Mouse (Mus musculus) hindbrain, postnatal 0 days (tissue): ENCODE results near the gene Lrfn2. TPM values are rescaled to one million over a fixed set of nuclear protein-coding genes. Genes with fewer than 3 reads are reported as not detected.

Experiments
- ATAC-seq: fragments of 200-750 bp; cut with Nextera tagmentation; 2 replicates; pipeline ENCODE4 v1.8.0; 2017; ENCODE audit warnings: mild to moderate bottlenecking, moderate TSS enrichment, moderate library complexity
- DNase-seq: peaks from one replicate; pipeline ENCODE4 v3.0.0-alpha.2; 2015; ENCODE audit warnings: low spot score
- H3K27ac ChIP-seq: fragments of 300-500 bp; sonication (generic); 2 replicates; pipeline ENCODE4 v1.5.1; 2014; ENCODE audit warnings: mild to moderate bottlenecking
- H3K27me3 ChIP-seq: fragments of 300-500 bp; sonication (generic); 2 replicates; pipeline ENCODE4 v1.6.1; 2014; ENCODE audit warnings: low read length, mixed read lengths; ENCODE audit not compliant: insufficient read depth
- H3K36me3 ChIP-seq: fragments of 300-500 bp; sonication (generic); 2 replicates; pipeline ENCODE4 v1.6.1; 2014; ENCODE audit warnings: low read length, mixed read lengths; ENCODE audit not compliant: insufficient read depth
- H3K4me1 ChIP-seq: fragments of 300-500 bp; sonication (generic); 2 replicates; pipeline ENCODE4 v1.6.1; 2014; ENCODE audit warnings: antibody characterized with exemption, low read length, mixed read lengths; ENCODE audit not compliant: insufficient read depth
- H3K4me2 ChIP-seq: fragments of 300-500 bp; sonication (generic); 2 replicates; pipeline ENCODE4 v1.6.1; 2014; ENCODE audit warnings: low read depth, mild to moderate bottlenecking, low read length, moderate library complexity, mixed read lengths
- H3K4me3 ChIP-seq: fragments of 300-500 bp; sonication (generic); 2 replicates; pipeline ENCODE4 v1.5.1; 2014; ENCODE audit warnings: low read length
- H3K9ac ChIP-seq: fragments of 300-500 bp; sonication (generic); replicated peaks from 2 replicates; pipeline ENCODE4 v1.6.1; 2014; ENCODE audit warnings: mild to moderate bottlenecking, low read length, moderate library complexity, mixed read lengths
- H3K9me3 ChIP-seq: fragments of 300-500 bp; sonication (generic); 2 replicates; pipeline ENCODE4 v1.6.1; 2016; ENCODE audit warnings: low read length, mixed read lengths
- CTCF ChIP-seq: IDR thresholded peaks from 2 replicates; pipeline ENCODE4 v1.5.1; 2016; ENCODE audit warnings: antibody characterized with exemption, control low read depth, low read depth
- WGBS: fragments of 180-500 bp; shearing (Covaris S2); extraction: QIAGEN DNeasy Blood & Tissue Kit; methylation state at CpG from one replicate; pipeline ENCODE4 v1.1.7; 2014; 5-methylcytosine and 5-hydroxymethylcytosine counted together
- polyA plus RNA-seq: library from polyadenylated mRNA; unstranded; fragments of >200 nt; fragmentation: Nextera tagmentation; extraction: Ambion mirVana; gene quantifications from 2 replicates; pipeline ENCODE4 v1.2.1, GENCODE M21; 2015
- total RNA-seq: library from RNA; depleted of rRNA; stranded (reverse); fragments of >200 nt; gene quantifications from 2 replicates; pipeline ENCODE4 v1.2.3, GENCODE M21; 2014

Lrfn2 gene
- total and polyA plus RNA-seq, 2 experiments from 2014 or later = 11.9 to 28.3 TPM

- Histone ChIP-seq H3K27me3 (no peaks in the 10 kb centered on the region), H3K4me2 (no peak overlapping the region), H3K36me3 (no peaks in the 10 kb centered on the region), H3K9ac (no peak overlapping the region), H3K4me1 (no peaks in the 10 kb centered on the region), H3K4me3 (no peak overlapping the region), H3K27ac (no peak overlapping the region), H3K9me3 (no peaks in the 10 kb centered on the region)
- TF ChIP-seq CTCF = no peak
- no peak for DNase-seq
- ATAC-seq = no peak
- WGBS = 78% methylated on average over 7 of the region's 7 CpGs
Measured at GRCm38 (mm10) chr17:48938711-48939220, 6.6 kb downstream of the Lrfn2 start.

GRCm38 (mm10) chr17:48946315-48946714, 14.1 kb downstream of the Lrfn2 start:
- H3K27me3 ChIP-seq = no peaks in the 10 kb centered on the region
- 50% methylated on average over 9 of the region's 9 CpGs for whole genome bisulfite sequencing
- no peaks in the 10 kb centered on the region for H3K36me3 ChIP-seq
- H3K9ac ChIP-seq = no peak overlapping the region
- ATAC-seq = peak; percentile 60; the same call in 1 of the 2 replicates
- no peak overlapping the region for H3K4me2 ChIP-seq
- H3K4me1 ChIP-seq = no peaks in the 10 kb centered on the region
- peak; percentile 68 for DNase-seq
- H3K9me3 ChIP-seq = no peaks in the 10 kb centered on the region
- TF ChIP-seq CTCF = no peak; the same call in 1 of the 2 replicates
- no peak overlapping the region for H3K27ac ChIP-seq
- H3K4me3 ChIP-seq = no peak overlapping the region

- Histone ChIP-seq H3K36me3 (no peaks in the 10 kb centered on the region), H3K4me3 (no peak overlapping the region), H3K27ac (no peak overlapping the region), H3K9me3 (no peaks in the 10 kb centered on the region), H3K9ac (no peak overlapping the region), H3K4me1 (no peaks in the 10 kb centered on the region), H3K4me2 (no peak overlapping the region), H3K27me3 (no peaks in the 10 kb centered on the region)
- WGBS = 45% methylated on average over 3 of the region's 3 CpGs
- DNase-seq (no peak), ATAC-seq (no peak)
- TF ChIP-seq CTCF = no peak
Measured at GRCm38 (mm10) chr17:48946765-48947164, 14.6 kb downstream of the Lrfn2 start.

GRCm38 (mm10) chr17:48951250-48951649, 19.1 kb downstream of the Lrfn2 start:
- no peaks in the 10 kb centered on the region for H3K9me3 ChIP-seq
- 74% methylated on average over 1 of the region's 1 CpGs for WGBS
- TF ChIP-seq CTCF = no peak

GRCm38 (mm10) chr17:48956033-48956631, 24.0 kb downstream of the Lrfn2 start:
- WGBS = 81% methylated on average over 7 of the region's 7 CpGs
- ATAC-seq = no peak

More at GRCm38 (mm10) chr17:48951250-48951649, 19.1 kb downstream of the Lrfn2 start:
- no peak for ATAC-seq
- Histone ChIP-seq H3K4me1 (0 out of 2 replicates have a peak, but pooled peaks cover under 1% of the 10 kb centered on the region), H3K4me2 (no peak overlapping the region), H3K4me3 (no peak overlapping the region), H3K27me3 (no peaks in the 10 kb centered on the region), H3K9ac (no peak overlapping the region), H3K36me3 (no peaks in the 10 kb centered on the region), H3K27ac (no peak overlapping the region)
- DNase-seq = no peak

GRCm38 (mm10) chr17:48960161-48960698, 28.1 kb downstream of the Lrfn2 start:
- Histone ChIP-seq H3K27ac (no peak overlapping the region), H3K9ac (no peak overlapping the region), H3K27me3 (no peaks in the 10 kb centered on the region), H3K36me3 (no peaks in the 10 kb centered on the region), H3K4me2 (peak overlapping the region; percentile 41), H3K9me3 (no peaks in the 10 kb centered on the region), H3K4me3 (no peak overlapping the region), H3K4me1 (peaks cover 8% of the 10 kb centered on the region; the same call in 1 of the 2 replicates)
- no peak for TF ChIP-seq CTCF
- DNase-seq (peak; percentile 55), ATAC-seq (peak; percentile 62; the same call in 1 of the 2 replicates)
- WGBS = 4% methylated on average over 16 of the region's 16 CpGs

More at GRCm38 (mm10) chr17:48956033-48956631, 24.0 kb downstream of the Lrfn2 start:
- DNase-seq = no peak
- H3K4me2 ChIP-seq = no peak overlapping the region
- no peaks in the 10 kb centered on the region for H3K9me3 ChIP-seq
- H3K4me3 ChIP-seq = no peak overlapping the region
- peaks cover 8% of the 10 kb centered on the region; the same call in 1 of the 2 replicates for H3K4me1 ChIP-seq
- no peak for TF ChIP-seq CTCF
- no peak overlapping the region for H3K27ac ChIP-seq
- H3K9ac ChIP-seq = no peak overlapping the region
- H3K27me3 ChIP-seq = no peaks in the 10 kb centered on the region
- no peaks in the 10 kb centered on the region for H3K36me3 ChIP-seq

- Histone ChIP-seq H3K27me3 (no peaks in the 10 kb centered on the region), H3K9ac (no peak overlapping the region), H3K4me2 (no peak overlapping the region), H3K27ac (no peak overlapping the region), H3K4me1 (peaks cover 6% of the 10 kb centered on the region; the same call in 1 of the 2 replicates), H3K9me3 (no peaks in the 10 kb centered on the region), H3K4me3 (no peak overlapping the region), H3K36me3 (no peaks in the 10 kb centered on the region)
- 55% methylated on average over 3 of the region's 3 CpGs for WGBS
- TF ChIP-seq CTCF = no peak
- no peak for ATAC-seq
- no peak for DNase-seq
Measured at GRCm38 (mm10) chr17:48962646-48963045, 30.5 kb downstream of the Lrfn2 start.
